Comparison of ENCODE assay signal across 8 mouse cellular contexts in genomic region chr1:131829279-131829678, GRCm38 (mm10). TPM values are rescaled to one million over a fixed set of nuclear protein-coding genes. Genes with fewer than 3 reads are reported as not detected.
DNase-seq lines count a peak whose midpoint lies in the region; ATAC-seq lines count a peak whose summit lies in the region.

No protein-coding gene starts in this region.

- WGBS in intestine, embryonic 15.5 days, result 37% methylated on average over 5 of the region's 5 CpGs
- WGBS in neural tube, embryonic 15.5 days, result 40% methylated on average over 5 of the region's 5 CpGs

- peak overlapping the region; percentile 81 for H3K4me2 ChIP-seq in intestine, embryonic 15.5 days (replicated peaks)
- H3K4me2 ChIP-seq in neural tube, embryonic 15.5 days, result peak overlapping the region; percentile 71

- peak; percentile 2 for DNase-seq in embryo, embryonic 10.5 days (ENCODE audit: low spot score)
- DNase-seq in embryo, embryonic 10 days (ENCODE audit: low spot score), result no peak
- peak; percentile 36 for DNase-seq in ovary, postnatal 36 days (ENCODE audit: low spot score)
- no peak for DNase-seq in ovary, postnatal 10 days (ENCODE audit: low spot score)
- DNase-seq in urinary bladder, postnatal 25 days (ENCODE audit: low spot score), result no peak
- no peak for DNase-seq in embryo, embryonic 9.5 days (ENCODE audit: extremely low spot score)

- peaks cover 9% of the 10 kb centered on the region for H3K4me1 ChIP-seq in intestine, embryonic 15.5 days (replicated peaks)
- peaks cover 52% of the 10 kb centered on the region for H3K4me1 ChIP-seq in neural tube, embryonic 15.5 days

- H3K9ac ChIP-seq in intestine, embryonic 15.5 days, result 0 out of 2 replicates have a peak overlapping the region, but pooled peaks have one; percentile 75
- peak overlapping the region; percentile 90; the same call in 1 of the 2 replicates for H3K9ac ChIP-seq in neural tube, embryonic 15.5 days (replicated peaks)

- no peaks in the 10 kb centered on the region for H3K9me3 ChIP-seq in intestine, embryonic 15.5 days
- no peaks in the 10 kb centered on the region for H3K9me3 ChIP-seq in neural tube, embryonic 15.5 days (replicated peaks)

- ATAC-seq in intestine, embryonic 15.5 days, result no peak
- ATAC-seq in neural tube, embryonic 15.5 days (ENCODE audit: low FRiP score), result no peak

- no peak overlapping the region for H3K27ac ChIP-seq in intestine, embryonic 15.5 days
- H3K27ac ChIP-seq in neural tube, embryonic 15.5 days (replicated peaks), result no peak overlapping the region

- H3K36me3 ChIP-seq in intestine, embryonic 15.5 days, result no peaks in the 10 kb centered on the region
- 0 out of 2 replicates have a peak, but pooled peaks cover 3% of the 10 kb centered on the region for H3K36me3 ChIP-seq in neural tube, embryonic 15.5 days

- H3K27me3 ChIP-seq in intestine, embryonic 15.5 days (replicated peaks), result no peaks in the 10 kb centered on the region
- no peaks in the 10 kb centered on the region for H3K27me3 ChIP-seq in neural tube, embryonic 15.5 days (replicated peaks)

- H3K4me3 ChIP-seq in intestine, embryonic 15.5 days (replicated peaks), result peak overlapping the region; percentile 77; the same call in 1 of the 2 replicates
- H3K4me3 ChIP-seq in neural tube, embryonic 15.5 days (replicated peaks), result peak overlapping the region; percentile 86

RNA-seq across cellular contexts. Expression of gene Slc41a1, which starts 2.0 kb away (rescaled TPM):
- polyA plus RNA-seq in intestine, embryonic 15.5 days (2015; fragmentation: Nextera tagmentation; extraction: Ambion mirVana), result 10.5 and 10.7 TPM in 2 replicates
- polyA plus RNA-seq in neural tube, embryonic 15.5 days (2015; fragmentation: Nextera tagmentation; extraction: Ambion mirVana), result 15.0 and 16.1 TPM in 2 replicates

RNA-seq across cellular contexts. Expression of gene Pm20d1, which starts 32.1 kb away (rescaled TPM):
- 3.8 and 5.6 TPM in 2 replicates for polyA plus RNA-seq in intestine, embryonic 15.5 days (2015; fragmentation: Nextera tagmentation; extraction: Ambion mirVana)
- polyA plus RNA-seq in neural tube, embryonic 15.5 days (2015; fragmentation: Nextera tagmentation; extraction: Ambion mirVana), result 0.13 and 1.0 TPM in 2 replicates

RNA-seq across cellular contexts. Expression of gene Rab29, which starts 37.7 kb away (rescaled TPM):
- polyA plus RNA-seq in intestine, embryonic 15.5 days (2015; fragmentation: Nextera tagmentation; extraction: Ambion mirVana), result 19.4 and 21.6 TPM in 2 replicates
- 7.2 and 10.5 TPM in 2 replicates for polyA plus RNA-seq in neural tube, embryonic 15.5 days (2015; fragmentation: Nextera tagmentation; extraction: Ambion mirVana)

Comparison
In these comparisons a context has a peak if more than half of its experiments do, and no peak if none do; other contexts are left out.
1. DNase-seq: peak in embryo, embryonic 10.5 days (single experiment) and ovary, postnatal 36 days (single experiment); none in embryo, embryonic 10 days (single experiment), ovary, postnatal 10 days (single experiment), urinary bladder, postnatal 25 days (single experiment) and embryo, embryonic 9.5 days (single experiment).